Comparison of ENCODE assay signal across 10 mouse cellular contexts in the genomic region with DNA sequence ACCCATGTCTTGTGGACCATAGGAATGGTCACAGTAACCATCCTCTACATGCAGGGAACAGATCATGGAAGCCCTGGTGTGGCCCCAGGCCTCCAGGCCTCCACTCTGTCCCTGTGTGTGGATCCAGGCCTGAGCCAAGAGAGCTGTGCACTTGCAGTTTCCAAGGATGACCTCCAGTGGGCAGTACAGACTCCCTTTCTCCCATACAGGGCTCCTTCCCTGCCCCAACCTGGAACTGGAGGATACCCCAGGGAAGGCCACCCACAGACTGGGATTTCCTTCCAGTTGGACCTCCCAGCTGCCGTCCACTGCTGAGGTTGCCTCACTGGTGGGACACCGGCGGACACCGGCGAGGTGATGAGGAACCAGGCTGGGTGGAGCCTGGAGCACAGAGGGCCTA. TPM values are rescaled to one million over a fixed set of nuclear protein-coding genes. Genes with fewer than 3 reads are reported as not detected.
DNase-seq lines count a peak whose midpoint lies in the region; ATAC-seq and TF ChIP-seq lines count a peak whose summit lies in the region.
"Had no signal": no experiment of that assay in that cellular context is flagged by ENCODE, and none has a peak within 500 bp of the region (broad histone marks: within the 10 kb centered on the region; RNA-seq: fewer than 3 reads in every experiment).

No protein-coding gene starts in this region.

- peak; percentile 62 for TF ChIP-seq CTCF in hindbrain, postnatal 0 days (IDR thresholded peaks at IDR 0.05; ENCODE audit: low read depth)

- H3K9me3 ChIP-seq in forebrain, embryonic 11.5 days (ENCODE audit: control insufficient read depth, low read length) = no peaks in the 10 kb centered on the region
- no peaks in the 10 kb centered on the region for H3K9me3 ChIP-seq in forebrain, embryonic 13.5 days (replicated peaks)
- no peaks in the 10 kb centered on the region for H3K9me3 ChIP-seq in neural tube, embryonic 15.5 days (replicated peaks)
- no peaks in the 10 kb centered on the region for H3K9me3 ChIP-seq in hindbrain, postnatal 0 days (ENCODE audit: low read length)
- H3K9me3 ChIP-seq: neural tube, embryonic 12.5 days had no signal

- 0 out of 2 replicates have a peak, but pooled peaks have one; percentile 31 for ATAC-seq in forebrain, embryonic 11.5 days (replicated peaks; ENCODE audit: low FRiP score)
- ATAC-seq in forebrain, embryonic 13.5 days = no peak
- ATAC-seq in neural tube, embryonic 15.5 days (ENCODE audit: low FRiP score) = no peak
- ATAC-seq in hindbrain, postnatal 0 days = no peak
- ATAC-seq in inflammation-experienced regulatory T-cells, adult 6 months = no peak

- H3K36me3 ChIP-seq in forebrain, embryonic 11.5 days (ENCODE audit: control insufficient read depth, insufficient read depth, low read length) = no peaks in the 10 kb centered on the region
- H3K36me3 ChIP-seq in forebrain, embryonic 13.5 days (ENCODE audit: poor library complexity, severe bottlenecking) = no peaks in the 10 kb centered on the region
- H3K36me3 ChIP-seq in neural tube, embryonic 15.5 days = no peaks in the 10 kb centered on the region
- no peaks in the 10 kb centered on the region for H3K36me3 ChIP-seq in hindbrain, postnatal 0 days (ENCODE audit: insufficient read depth, low read length)
- H3K36me3 ChIP-seq: neural tube, embryonic 12.5 days had no signal

- WGBS in forebrain, embryonic 11.5 days = 43% methylated on average over 5 of the region's 5 CpGs
- 50% methylated on average over 5 of the region's 5 CpGs for WGBS in forebrain, embryonic 13.5 days
- 53% methylated on average over 5 of the region's 5 CpGs for WGBS in neural tube, embryonic 15.5 days
- WGBS in hindbrain, postnatal 0 days = 57% methylated on average over 5 of the region's 5 CpGs

- H3K4me1 ChIP-seq in forebrain, embryonic 11.5 days (replicated peaks; ENCODE audit: control insufficient read depth, insufficient read depth, low read length) = no peaks in the 10 kb centered on the region
- 0 out of 2 replicates have a peak, but pooled peaks cover 5% of the 10 kb centered on the region for H3K4me1 ChIP-seq in forebrain, embryonic 13.5 days
- no peaks in the 10 kb centered on the region for H3K4me1 ChIP-seq in neural tube, embryonic 15.5 days
- no peaks in the 10 kb centered on the region; the same call in 1 of the 2 replicates for H3K4me1 ChIP-seq in hindbrain, postnatal 0 days (ENCODE audit: insufficient read depth, low read length)
- H3K4me1 ChIP-seq: neural tube, embryonic 12.5 days had no signal

- DNase-seq in forebrain, embryonic 11.5 days (ENCODE audit: low spot score) = peak; percentile 72
- peak; percentile 40 for DNase-seq in neural tube, embryonic 10.5 days (ENCODE audit: extremely low spot score, low spot score)
- peak; percentile 22 for DNase-seq in hindbrain, postnatal 0 days (ENCODE audit: low spot score)
- peak; percentile 53 for DNase-seq in mesoderm, embryonic 11.5 days (ENCODE audit: low read depth, low spot score)
- no peak for DNase-seq in urinary bladder, postnatal 25 days (ENCODE audit: low spot score)

- no peak overlapping the region for H3K4me2 ChIP-seq in forebrain, embryonic 11.5 days (ENCODE audit: low read depth, low read length, severe bottlenecking)
- H3K4me2 ChIP-seq in forebrain, embryonic 13.5 days = no peak overlapping the region
- no peak overlapping the region for H3K4me2 ChIP-seq in neural tube, embryonic 15.5 days
- no peak overlapping the region for H3K4me2 ChIP-seq in hindbrain, postnatal 0 days (ENCODE audit: low read depth, low read length)
- H3K4me2 ChIP-seq: neural tube, embryonic 12.5 days had no signal

- no peak overlapping the region for H3K4me3 ChIP-seq in forebrain, embryonic 11.5 days (ENCODE audit: low read depth, low read length)
- H3K4me3 ChIP-seq in forebrain, embryonic 13.5 days = no peak overlapping the region
- H3K4me3 ChIP-seq in neural tube, embryonic 15.5 days (replicated peaks) = no peak overlapping the region
- no peak overlapping the region for H3K4me3 ChIP-seq in hindbrain, postnatal 0 days (ENCODE audit: low read length)
- H3K4me3 ChIP-seq: neural tube, embryonic 12.5 days had no signal

- 0 out of 2 replicates have a peak, but pooled peaks cover 2% of the 10 kb centered on the region for H3K27me3 ChIP-seq in forebrain, embryonic 11.5 days (ENCODE audit: control insufficient read depth, insufficient read depth, low read length)
- no peaks in the 10 kb centered on the region for H3K27me3 ChIP-seq in forebrain, embryonic 13.5 days
- H3K27me3 ChIP-seq in neural tube, embryonic 15.5 days (replicated peaks) = peaks cover 7% of the 10 kb centered on the region; the same call in 1 of the 2 replicates
- no peaks in the 10 kb centered on the region for H3K27me3 ChIP-seq in hindbrain, postnatal 0 days (ENCODE audit: insufficient read depth, low read length)

- H3K9ac ChIP-seq in forebrain, embryonic 11.5 days (ENCODE audit: low read length) = no peak overlapping the region
- no peak overlapping the region for H3K9ac ChIP-seq in forebrain, embryonic 13.5 days
- no peak overlapping the region for H3K9ac ChIP-seq in neural tube, embryonic 15.5 days (replicated peaks)
- no peak overlapping the region for H3K9ac ChIP-seq in hindbrain, postnatal 0 days (replicated peaks; ENCODE audit: low read length)
- H3K9ac ChIP-seq: neural tube, embryonic 12.5 days had no signal

- no peak overlapping the region for H3K27ac ChIP-seq in forebrain, embryonic 11.5 days (ENCODE audit: low read depth, low read length)
- no peak overlapping the region for H3K27ac ChIP-seq in forebrain, embryonic 13.5 days
- no peak overlapping the region for H3K27ac ChIP-seq in neural tube, embryonic 15.5 days (replicated peaks)
- no peak overlapping the region for H3K27ac ChIP-seq in hindbrain, postnatal 0 days
- H3K27ac ChIP-seq: neural tube, embryonic 12.5 days had no signal

RNA-seq across cellular contexts. Expression of a gene that starts 29.6 kb away (rescaled TPM):
- 22.9 and 25.6 TPM in 2 replicates for polyA plus RNA-seq in forebrain, embryonic 11.5 days (2014; fragmentation: Nextera tagmentation; extraction: Ambion mirVana)
- 12.3 and 14.3 TPM in 2 replicates for polyA plus RNA-seq in forebrain, embryonic 13.5 days (2015; fragmentation: Nextera tagmentation; extraction: Ambion mirVana)
- 4.2 and 8.8 TPM in 2 replicates for polyA plus RNA-seq in neural tube, embryonic 15.5 days (2015; fragmentation: Nextera tagmentation; extraction: Ambion mirVana)
- total RNA-seq in hindbrain, postnatal 0 days (2014; rRNA removed) = 5.8 and 9.0 TPM in 2 replicates
- 8.3 and 8.7 TPM in 2 replicates for polyA plus RNA-seq in hindbrain, postnatal 0 days (2015; fragmentation: Nextera tagmentation; extraction: Ambion mirVana)
- not detected for polyA plus RNA-seq in inflammation-experienced regulatory T-cells, adult 6 months (2017; shearing (Covaris generic))

RNA-seq across cellular contexts. Expression of a gene that starts 56.5 kb away (rescaled TPM):
- polyA plus RNA-seq in forebrain, embryonic 11.5 days (2014; fragmentation: Nextera tagmentation; extraction: Ambion mirVana) = 1.9 and 2.8 TPM in 2 replicates
- 2.0 and 2.3 TPM in 2 replicates for polyA plus RNA-seq in forebrain, embryonic 13.5 days (2015; fragmentation: Nextera tagmentation; extraction: Ambion mirVana)
- polyA plus RNA-seq in neural tube, embryonic 15.5 days (2015; fragmentation: Nextera tagmentation; extraction: Ambion mirVana) = 0.28 and 1.2 TPM in 2 replicates
- 30.0 and 34.4 TPM in 2 replicates for total RNA-seq in hindbrain, postnatal 0 days (2014; rRNA removed)
- polyA plus RNA-seq in hindbrain, postnatal 0 days (2015; fragmentation: Nextera tagmentation; extraction: Ambion mirVana) = 9.9 and 11.5 TPM in 2 replicates
- polyA plus RNA-seq in inflammation-experienced regulatory T-cells, adult 6 months (2017; shearing (Covaris generic)) = not detected
- total RNA-seq: heart, postnatal 14 days had no signal
